Mouse (Mus musculus): ENCODE results near the gene Itgae.
A peak's percentile ranks its signal among the peaks of the same experiment; 100 is the strongest.
"Not testable (repeated sequence)": the region's sequence is repeated elsewhere in the genome, so short reads cannot be mapped to it uniquely, and the experiment has no call there.

Gene Itgae

DNA sequence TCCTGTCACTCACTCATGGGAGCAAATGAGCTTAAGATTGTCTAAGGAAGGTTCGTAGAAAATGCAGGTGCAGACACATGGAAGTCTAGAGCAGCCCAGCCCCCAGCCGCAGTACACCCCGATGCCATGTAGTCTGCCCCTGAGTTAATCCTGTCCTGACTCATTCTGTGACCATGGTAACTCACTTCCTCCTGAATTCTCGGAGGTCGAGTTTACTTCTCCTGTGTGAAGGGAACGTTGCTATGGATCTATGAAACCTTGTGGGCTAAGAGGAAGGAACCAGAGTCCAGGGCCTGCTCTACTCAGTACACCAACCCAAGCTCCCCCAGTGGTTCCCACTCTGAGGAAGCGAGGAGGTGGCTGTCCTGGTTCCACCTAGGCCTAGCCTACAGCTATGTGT lies 2.5 kb downstream of the Itgae start:
- DNase-seq (ENCODE audit: low spot score in 2 of 2): no peak

DNA sequence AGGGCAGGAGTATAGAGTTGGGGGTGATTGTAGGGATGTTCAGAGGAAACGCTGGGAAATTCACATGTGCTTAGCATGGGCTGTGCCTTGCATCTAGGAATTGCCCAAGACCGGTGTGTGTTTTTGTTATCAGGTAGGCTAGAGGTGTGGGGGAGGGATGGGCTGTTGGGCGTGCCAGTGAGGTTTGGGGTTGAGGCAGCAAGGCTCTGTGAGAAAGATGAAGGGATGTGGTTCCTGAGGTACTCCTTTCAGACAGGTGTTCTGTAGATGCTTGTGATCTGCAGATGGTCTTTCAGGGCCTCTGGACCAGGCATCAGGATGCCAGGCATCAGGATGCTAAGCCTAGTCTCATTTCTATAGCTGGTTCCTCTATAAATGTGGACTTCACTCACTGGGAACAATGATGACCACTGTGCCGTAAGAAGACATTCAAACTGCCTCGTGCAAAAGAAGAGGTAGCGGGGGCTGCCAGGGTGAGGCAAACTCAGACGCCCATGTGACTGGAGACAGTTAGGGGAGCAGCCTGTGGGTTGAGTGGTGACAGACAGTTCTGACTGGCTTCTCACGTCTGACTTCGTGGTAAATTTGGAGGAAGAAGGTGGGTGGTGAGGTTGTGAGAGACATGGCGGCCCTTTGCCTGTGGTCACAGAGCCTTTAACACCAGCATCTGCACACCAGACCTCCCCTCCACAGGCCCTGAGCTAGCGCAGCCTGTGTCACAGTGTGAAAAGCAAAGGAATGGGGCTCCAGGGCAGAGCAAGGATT lies 4.0 kb downstream of the Itgae start:
- DNase-seq (ENCODE audit: low spot score in 2 of 2): no peak

DNA sequence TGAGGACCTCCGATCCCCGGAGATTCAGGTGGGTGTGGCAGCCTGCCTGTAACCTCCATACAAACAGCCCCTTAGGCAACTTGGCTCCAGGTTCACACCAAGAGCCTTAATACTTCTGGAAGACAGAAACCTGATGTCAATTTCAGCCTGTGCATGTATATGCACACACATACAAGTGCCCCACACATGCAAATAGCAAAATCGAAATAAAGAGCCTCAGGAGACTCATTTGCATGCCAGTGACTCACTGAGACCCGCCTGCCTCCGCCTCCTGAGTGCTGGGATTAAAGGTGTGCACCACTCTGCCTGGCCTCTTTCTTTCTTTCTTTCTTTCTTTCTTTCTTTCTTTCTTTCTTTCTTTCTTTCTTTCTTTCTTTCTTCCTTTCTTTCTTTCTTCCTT lies 8.5 kb downstream of the Itgae start:
- no peak for DNase-seq (ENCODE audit: low spot score in 2 of 2)

DNA sequence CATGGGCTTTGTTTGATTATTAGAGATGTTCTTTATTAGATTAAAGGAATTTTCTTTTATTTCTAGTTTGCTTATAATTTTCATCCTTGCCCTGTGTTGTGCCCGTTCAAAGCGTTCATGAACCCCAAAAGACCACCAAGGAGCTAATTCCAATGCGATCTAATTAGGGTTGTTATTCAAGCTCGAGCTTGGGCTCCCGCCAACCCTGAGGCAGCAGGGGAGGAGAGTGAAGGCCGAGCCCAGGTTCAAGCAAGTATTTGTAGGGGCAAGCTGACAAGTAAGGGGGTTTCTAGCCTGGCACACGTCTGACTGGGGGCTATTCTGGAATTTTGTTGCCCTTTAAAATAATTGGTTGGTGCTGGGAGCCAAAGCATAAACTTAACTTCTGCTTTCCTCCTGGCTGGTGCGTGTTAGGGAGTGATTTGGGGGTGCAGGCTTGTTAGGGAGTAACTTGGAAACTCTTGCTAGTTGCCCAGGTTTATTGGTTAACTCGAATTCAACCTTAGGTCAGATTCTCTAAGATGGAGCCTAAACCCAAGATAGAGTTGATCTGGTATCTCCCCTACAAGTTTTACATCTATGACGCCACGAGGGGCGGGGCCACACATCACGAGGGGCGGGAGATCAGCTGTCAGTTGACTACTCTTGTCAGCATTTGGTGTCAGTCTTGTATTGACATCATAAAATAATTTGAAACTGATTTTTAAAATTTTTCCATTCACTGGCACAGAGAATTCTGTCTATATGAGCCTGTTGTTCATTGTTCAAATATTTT lies 9.8 kb downstream of the Itgae start:
- DNase-seq (ENCODE audit: low spot score in 2 of 2): no peak

DNA sequence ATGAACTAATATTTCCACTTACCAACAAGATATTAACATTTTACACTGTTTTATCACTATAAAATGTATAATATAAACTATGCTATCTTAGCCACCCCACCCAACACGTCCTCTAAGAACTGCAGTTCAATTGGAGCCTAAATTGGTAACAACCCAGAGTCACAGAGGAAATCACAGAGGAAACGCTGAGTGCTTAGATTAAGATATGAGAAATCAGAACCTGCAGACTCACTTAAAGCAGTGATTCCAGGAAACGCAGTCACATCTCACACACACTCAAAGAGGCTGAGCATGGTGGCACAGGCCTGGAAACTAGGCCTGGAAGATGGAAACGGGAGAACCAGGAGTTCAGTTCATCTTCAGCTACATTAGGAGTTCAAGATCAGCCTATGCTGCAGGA lies 10.9 kb downstream of the Itgae start:
- no peak for DNase-seq (ENCODE audit: low spot score in 2 of 2)

DNA sequence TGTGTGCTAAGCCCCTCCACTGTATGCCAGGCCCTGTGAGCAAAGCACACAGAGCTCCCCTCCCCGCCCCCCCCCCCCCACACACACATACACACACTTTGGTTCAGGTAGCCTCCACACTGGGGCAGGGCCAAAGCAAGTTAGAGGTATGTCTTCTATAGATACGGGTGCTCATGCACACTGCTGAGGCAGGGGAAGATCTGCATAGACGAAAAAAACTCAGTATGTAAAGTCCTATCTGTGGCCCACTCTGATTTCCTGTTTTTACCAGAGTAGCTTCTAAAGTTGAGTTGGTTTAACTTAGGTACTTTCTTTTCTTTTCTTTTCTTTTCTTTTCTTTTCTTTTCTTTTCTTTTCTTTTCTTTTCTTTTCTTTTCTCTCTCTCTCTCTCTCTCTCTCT lies 14.9 kb downstream of the Itgae start:
- DNase-seq (ENCODE audit: low spot score in 2 of 2): no peak

DNA sequence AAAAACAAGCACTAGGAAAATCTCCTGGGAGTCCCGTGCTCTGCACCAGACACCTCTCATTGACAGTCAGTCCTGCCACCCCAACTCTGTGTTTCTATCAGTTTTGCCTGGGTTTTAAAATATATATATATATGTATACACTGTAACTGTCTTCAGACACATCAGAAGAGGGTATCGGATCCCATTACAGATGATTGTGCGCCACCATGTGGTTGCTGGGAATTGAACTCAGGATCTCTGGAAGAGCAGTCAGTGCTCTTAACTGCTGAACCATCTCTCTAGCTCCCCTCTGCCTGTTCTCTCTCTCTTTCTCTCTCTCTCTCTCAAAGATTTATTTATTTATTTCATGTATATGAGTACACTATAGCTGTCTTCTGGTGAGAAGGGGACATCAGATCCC lies 17.0 kb downstream of the Itgae start:
- not testable (repeated sequence) for DNase-seq (ENCODE audit: low spot score in 2 of 2)

DNA sequence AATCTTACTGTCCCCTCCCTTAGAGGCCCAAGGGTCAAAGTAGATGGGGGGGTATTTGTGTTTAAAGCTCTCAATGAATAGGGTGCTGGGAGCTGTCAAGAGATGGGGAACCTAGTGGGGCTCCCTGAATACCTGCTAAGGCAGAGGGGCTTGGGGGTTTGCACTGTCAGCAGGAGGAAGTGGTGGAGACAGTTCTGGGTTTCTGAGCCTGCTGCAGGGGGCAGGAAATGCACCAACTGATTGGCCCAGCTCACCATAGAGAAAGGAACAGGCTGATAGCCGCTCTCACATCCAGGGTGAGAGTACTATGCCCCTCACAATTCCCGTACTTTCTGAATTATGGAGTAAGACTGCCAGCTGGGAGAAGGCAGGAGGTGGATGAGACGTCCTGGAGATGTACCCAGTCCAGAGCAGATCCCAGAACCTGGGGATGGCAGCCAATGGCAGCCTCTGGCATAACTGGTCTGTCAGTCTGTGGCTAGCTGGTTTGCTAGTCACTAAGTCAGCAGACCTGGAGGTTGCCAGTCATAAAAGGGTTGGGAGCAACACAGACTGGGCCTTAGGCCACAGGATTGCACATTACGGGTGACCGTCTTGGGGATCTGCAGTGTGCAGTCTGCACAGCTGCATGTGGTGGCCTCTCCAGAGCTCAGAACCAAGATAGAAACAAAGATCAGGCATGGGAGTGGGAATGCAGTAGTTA lies 18.0 kb downstream of the Itgae start:
- no peak for DNase-seq (ENCODE audit: low spot score in 2 of 2)

DNA sequence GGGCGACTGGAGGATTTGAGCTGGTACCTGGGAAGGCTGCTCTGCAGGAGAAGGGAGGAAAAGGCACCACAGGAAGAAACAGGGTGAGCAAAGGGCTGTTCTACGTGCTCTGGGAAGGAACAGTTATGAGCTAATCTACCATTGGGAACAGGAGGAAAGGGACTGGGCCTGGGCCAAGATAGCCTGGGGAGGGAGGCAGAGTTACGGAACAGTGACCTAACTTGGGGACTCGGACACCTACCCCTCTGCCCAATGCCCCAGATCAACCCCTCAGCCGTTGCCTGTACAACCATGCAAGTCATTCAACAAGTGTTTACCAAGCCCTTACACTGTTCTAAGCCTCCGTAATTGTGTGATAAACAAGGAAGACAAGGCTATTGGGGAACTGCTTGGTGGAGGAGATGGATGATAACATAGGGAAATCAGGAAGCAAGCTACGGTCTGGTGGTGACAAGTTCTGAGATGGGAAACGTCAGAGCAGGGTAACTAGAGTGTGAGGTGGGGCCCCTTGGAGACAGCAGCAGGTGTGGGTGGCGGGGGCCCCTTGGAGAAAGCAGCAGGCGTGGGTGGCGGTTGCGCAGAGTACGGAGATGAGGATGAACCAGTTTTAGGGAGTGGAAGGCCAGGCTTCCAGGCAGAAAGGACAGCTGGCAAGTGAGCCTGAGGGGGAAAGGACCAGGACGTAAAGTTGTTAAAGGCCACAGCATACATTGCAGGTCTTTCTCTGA lies 18.7 kb downstream of the Itgae start:
- no peak for DNase-seq (ENCODE audit: low spot score in 2 of 2)

DNA sequence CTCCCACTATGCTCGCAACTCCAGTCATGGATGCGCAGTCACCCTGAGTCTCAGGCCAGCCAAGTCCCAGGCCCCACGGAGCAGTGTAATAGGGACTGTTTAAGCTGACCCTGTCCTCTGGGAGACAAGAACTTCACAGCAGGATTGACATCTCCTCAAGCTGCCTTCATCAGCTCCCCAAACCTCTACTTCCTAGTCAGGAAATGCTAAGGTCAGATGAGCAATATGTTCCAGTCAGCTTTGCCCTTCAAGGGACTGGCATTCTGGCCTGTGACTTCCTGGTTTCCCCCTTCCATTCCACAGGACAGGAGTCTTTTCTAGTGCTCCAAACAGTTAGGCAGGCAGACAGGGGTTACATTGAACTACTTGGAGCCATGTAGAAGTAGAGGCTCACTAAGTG lies 19.6 kb downstream of the Itgae start:
- DNase-seq (ENCODE audit: low spot score in 2 of 2): no peak

DNA sequence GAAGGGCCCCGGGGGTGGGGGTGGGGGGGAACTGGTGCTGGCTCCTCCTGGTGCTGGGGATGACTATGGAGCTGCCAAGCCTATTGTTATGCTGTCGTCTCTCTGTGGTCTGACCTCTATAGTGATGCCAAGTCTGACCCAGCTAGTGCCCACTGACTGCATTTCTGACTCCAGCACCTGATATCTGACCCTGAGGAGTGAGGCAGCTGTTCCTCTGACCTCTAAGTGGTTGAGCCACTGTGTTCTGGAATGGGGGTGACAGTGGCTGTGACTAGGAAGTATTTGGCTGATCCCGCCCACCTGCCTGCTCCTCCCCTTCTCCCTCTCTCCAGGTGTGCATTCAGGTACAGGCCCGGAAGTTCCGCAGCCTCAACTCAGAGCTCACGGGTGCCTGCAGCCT lies 21.0 kb downstream of the Itgae start:
- no peak for DNase-seq (ENCODE audit: low spot score in 2 of 2)

DNA sequence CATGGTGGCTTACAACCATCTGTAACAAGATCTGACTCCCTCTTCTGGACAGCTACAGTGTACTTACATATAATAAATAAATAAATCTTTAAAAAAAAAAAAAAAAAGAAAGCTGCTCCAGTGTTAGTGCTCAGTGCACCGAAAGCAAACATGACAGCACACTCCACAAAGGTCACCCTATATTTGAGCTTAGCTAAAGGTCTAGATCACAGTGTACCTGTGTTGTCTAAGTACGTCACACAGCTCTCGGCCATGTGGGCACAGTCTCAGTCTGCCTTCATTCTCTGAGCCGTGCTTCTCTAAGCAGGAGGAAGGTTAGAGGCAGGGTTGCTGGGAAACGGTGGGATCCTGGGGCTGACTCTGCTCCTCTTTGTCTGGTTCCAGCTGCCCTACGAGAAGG lies 36.1 kb downstream of the Itgae start:
- no peak for DNase-seq (ENCODE audit: low spot score in 2 of 2)

DNA sequence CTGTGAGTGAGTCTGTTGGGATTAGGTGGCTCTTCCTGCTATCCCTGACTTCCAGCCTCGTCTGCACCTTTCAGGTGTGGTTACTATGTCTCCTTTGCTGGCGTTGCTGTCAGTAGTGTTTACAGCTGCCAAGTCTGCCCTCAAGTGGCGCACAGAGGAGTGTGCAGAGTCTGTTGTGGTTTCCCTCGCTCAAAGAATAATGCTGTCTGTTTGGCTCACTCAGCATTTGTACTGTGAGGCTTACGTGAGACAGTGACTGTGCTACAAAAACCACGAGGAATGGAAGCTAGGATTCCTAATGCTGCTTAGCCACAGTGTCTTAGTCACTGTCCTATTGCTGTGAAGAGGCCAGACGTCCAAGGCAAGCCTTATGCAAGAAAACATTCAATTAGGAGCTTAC lies 40.6 kb downstream of the Itgae start:
- DNase-seq (ENCODE audit: low spot score in 2 of 2): no peak

DNA sequence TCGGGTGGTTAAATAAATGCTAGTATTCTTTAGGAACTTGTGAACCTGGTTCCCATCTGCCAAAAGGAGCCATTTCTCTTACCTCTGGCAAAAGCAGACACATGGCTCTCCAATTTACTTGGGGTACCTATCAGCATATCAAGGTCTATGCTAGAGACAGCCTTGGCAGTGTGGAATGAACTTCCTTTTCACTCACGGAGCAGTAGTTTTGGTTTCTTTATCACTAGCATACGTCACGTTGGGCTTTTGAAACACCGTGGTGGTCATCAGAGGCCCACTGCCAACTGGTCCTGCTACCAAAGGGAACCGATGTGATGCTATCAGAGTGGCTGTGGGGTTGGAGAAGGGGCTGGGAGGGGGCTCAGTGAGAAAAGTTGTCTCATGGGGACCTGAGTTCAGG lies 42.6 kb downstream of the Itgae start:
- DNase-seq (ENCODE audit: low spot score in 2 of 2): no peak

DNA sequence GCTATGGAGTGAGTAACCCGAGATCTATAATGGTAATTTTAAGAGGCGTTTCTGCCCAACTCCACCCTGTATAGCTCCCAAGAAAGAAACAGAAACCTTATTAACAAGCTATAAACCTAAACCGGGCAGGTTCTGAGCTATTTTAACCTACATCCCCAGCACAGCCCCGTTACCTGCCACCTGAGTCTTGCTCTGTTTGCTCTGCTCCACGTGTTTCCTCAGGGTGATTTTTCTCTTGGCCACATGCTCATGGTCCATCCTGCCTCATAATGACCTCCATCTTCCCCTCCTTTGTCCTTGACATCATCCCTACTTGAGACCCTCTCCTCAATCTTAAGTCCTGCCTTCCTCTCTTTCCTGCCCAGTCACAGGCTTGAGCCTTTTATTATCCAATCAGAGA lies 43.8 kb downstream of the Itgae start:
- no peak for DNase-seq (ENCODE audit: low spot score in 2 of 2)

DNA sequence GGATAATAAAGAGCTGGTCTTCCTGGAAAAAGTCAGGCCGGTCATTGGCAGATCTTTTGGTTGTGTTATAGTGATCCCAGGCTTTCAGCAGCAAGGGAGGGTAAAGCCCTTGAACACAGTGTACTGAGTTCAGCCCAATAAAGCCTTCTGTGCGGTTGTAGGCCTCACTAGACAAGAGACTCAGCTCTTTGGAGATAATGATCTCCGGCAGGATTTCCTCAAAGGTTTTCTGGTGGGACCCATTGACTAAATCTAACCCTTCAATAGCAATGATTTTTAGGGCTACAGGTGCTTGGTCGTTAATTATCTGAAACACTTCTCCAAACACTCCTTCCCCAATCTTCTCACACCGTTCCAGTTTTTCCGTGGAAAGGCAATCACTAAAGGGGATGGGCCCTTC lies 46.2 kb downstream of the Itgae start:
- no peak for DNase-seq (ENCODE audit: low spot score in 2 of 2)

DNA sequence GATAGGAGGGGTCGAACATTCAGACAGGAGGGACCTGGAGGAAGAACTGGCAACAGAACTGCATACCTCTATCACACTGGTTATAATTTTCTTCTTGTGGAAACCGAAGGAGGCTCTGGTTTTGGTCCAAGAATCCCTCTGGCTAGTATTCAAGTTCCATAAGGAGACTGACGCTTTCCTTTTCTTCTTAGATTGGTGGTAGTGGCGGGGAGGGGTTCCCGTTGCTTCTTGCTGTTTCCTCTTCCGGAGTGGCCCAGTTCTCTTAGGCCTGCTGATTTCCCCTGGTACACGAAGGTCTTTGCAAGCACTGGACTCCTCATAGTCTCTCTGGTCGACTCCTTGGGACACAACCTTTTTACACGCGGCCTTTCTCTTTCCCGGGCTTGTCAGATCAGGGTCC lies 46.7 kb downstream of the Itgae start:
- DNase-seq (ENCODE audit: low spot score in 2 of 2): no peak

DNA sequence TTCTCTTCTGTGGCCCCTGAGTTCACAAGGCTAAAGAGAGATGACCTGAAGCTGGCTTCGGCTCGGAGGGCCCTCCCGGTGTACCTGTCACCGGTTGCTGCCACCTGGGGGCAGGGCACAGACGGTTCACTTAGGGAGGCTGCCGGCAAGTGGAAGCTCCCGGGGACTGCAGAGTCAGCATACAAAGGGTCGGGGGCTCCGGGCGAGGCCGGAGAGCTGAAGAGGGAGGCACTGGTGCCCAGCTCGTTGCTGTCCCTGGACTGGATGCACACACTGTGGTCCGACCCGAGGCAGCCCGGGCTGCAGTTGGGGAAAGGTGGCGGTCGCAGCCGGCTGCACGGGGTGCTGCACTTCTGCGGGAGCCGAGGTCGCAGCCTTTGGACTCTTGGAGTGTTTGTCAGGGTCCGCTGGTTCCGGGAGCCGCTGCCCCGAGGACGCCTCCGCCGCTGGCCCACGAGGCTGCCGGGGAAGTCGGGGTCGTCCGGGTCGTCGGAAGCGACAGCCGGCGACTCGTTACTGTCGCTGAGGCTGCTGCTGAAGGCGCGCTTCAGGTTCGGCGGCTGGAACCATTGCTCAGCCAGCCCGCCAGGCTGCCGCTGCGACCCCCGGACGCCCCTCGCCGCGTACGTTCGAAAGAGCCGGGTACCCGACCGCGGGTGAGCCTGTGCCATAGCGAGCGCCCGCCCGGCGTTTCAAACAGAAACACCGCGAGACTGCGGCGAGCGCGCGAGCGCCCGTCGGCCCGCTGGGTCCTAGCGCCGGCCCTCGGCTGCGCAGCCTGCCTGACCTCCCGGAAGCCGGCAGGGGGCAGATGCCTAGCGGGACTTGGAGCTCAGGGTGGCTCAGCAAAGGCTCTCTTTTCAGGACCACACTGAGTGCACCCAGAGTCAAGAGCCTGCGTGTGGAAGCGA lies 47.5 kb downstream of the Itgae start, which contains the start of gene Haspin:
Gene Haspin (minus strand): TSS at position 704 of the 911 bp plus-strand sequence.
- peak; percentile 83 to 91 for DNase-seq (ENCODE audit: low spot score in 2 of 2)

DNA sequence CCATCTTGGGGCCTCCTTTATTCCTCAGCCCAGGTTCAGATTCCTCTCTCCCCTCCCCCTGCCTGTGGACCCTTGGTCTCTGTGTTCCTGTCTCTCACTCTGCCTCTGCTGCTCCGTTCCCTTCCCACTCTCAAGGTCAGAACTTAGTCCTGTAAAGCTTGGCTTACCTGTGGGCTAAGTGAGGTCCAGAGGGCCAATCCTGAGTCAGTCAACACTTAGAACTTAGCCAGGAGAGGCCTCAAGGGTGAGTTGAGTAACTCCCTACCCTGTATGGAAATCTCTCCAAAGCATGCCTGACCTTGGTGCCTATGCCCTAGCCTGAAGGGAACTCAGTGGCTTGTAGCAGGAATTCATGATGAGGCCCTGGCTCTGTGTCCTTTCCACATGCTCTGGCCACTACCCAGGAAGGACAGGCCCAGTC lies 53.9 kb downstream of the Itgae start:
- no peak for DNase-seq (ENCODE audit: low spot score in 2 of 2)

DNA sequence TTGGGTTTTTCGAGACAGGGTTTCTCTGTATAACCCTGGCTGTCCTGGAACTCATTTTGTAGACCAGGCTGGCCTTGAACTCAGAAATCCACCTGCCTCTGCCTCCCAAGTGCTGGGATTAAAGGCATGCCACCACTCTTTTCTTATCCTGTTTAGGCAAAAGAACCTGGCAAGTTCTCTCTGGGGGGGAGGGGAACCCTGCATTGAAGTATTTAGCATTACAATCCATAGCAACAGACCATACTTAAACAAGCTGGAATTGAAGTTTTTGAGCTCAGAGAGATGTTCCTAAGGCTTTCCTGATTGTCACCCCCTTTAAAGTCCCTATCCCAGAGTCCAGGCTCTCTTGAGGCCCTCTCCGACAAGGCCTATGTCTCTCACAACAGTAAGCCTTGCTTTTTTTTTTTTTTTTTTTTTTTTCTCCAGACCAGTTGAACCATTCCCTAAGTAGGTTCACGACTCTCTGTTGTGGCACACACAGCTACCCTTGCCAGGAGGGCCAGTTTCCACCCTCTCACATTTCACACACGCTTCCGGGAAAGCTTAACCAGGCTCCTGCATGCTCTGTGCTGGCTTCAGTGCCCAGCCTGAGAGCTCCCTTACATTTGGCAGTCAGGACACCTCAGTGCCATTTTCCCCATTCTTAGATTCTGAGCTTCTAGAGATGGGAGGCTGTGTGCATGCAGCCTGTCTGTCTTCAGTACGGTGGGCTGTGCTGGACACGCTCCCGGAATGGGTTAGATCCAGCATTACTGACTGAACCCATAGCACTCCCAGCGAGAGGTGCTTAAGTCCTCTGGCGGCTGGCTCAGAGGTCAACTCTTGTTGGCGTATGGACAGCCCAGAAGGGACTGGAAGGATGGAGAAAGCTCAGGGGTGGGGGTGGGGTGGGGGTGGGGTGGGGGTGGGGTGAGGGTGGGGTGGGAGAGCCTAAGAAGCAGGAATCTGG lies 55.9 kb downstream of the Itgae start:
- no peak for DNase-seq (ENCODE audit: low spot score in 2 of 2)
